12 mouse cellular contexts compared by ENCODE assay signal in the genomic region with DNA sequence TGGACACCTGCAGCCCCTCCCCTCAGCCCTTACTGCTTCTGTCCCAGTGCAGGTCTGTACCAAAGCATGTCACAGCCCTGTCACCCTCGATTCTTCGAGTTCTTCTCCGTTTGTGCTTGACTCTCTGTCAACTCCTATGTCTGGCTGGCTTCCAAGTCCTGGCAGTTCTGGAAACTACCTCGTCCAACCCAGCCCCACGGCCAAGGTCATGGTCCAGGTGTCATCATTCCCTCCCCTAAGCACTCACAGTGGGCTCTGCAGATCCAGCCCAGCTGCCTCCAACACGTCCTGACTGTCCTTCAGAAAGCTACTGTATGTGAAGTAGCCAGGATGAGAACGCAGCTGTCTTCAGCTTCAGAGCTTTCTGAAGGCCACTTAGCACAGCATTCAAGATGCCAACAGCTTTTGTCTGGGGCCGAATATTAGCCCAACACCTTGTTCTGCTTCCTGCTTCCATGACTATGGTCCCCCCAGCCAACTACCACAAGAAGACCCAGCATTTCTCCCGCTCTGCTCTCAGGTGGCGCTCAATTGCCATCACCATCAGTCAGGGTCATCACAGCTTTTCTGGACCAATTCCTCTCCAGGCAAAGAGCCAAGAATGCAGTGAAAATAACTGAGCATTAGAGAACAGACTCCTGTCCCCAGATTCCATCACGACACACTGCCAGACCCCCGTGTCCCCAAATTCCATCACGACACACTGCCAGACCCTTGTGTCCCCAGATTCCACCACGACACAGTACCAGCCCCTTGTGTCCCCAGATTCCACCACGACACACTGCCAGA. TPM values are rescaled to one million over a fixed set of nuclear protein-coding genes. Genes with fewer than 3 reads are reported as not detected.
DNase-seq lines count a peak whose midpoint lies in the region; ATAC-seq and TF ChIP-seq lines count a peak whose summit lies in the region.
"Had no signal": no experiment of that assay in that cellular context is flagged by ENCODE, and none has a peak within 500 bp of the region (broad histone marks: within the 10 kb centered on the region; RNA-seq: fewer than 3 reads in every experiment).

No protein-coding gene starts in this region.

- H3K4me2 ChIP-seq in heart, embryonic 13.5 days = no peak overlapping the region
- no peak overlapping the region for H3K4me2 ChIP-seq in lung, embryonic 14.5 days
- H3K4me2 ChIP-seq: limb, embryonic 12.5 days; midbrain, embryonic 15.5 days had no signal

- no peaks in the 10 kb centered on the region for H3K27me3 ChIP-seq in heart, embryonic 13.5 days (replicated peaks)
- no peaks in the 10 kb centered on the region for H3K27me3 ChIP-seq in lung, embryonic 14.5 days (ENCODE audit: insufficient read depth, low read length)
- H3K27me3 ChIP-seq: limb, embryonic 12.5 days; midbrain, embryonic 15.5 days had no signal

- H3K4me3 ChIP-seq in heart, embryonic 13.5 days = no peak overlapping the region
- H3K4me3 ChIP-seq in lung, embryonic 14.5 days (ENCODE audit: low read depth, low read length) = no peak overlapping the region
- H3K4me3 ChIP-seq in lung, adult 2 months (replicated peaks; ENCODE audit: extremely low read depth, low read depth, low read length) = no peak overlapping the region
- H3K4me3 ChIP-seq: limb, embryonic 12.5 days; midbrain, embryonic 15.5 days had no signal

- peaks cover 31% of the 10 kb centered on the region for H3K4me1 ChIP-seq in heart, embryonic 13.5 days
- no peaks in the 10 kb centered on the region for H3K4me1 ChIP-seq in lung, embryonic 14.5 days (ENCODE audit: insufficient read depth)
- H3K4me1 ChIP-seq in lung, adult 2 months (ENCODE audit: control insufficient read depth, insufficient read depth, low read length) = no peaks in the 10 kb centered on the region
- H3K4me1 ChIP-seq: limb, embryonic 12.5 days; midbrain, embryonic 15.5 days had no signal

- H3K9me3 ChIP-seq in heart, embryonic 13.5 days = no peaks in the 10 kb centered on the region
- H3K9me3 ChIP-seq in lung, embryonic 14.5 days (ENCODE audit: low read depth, low read length) = no peaks in the 10 kb centered on the region
- H3K9me3 ChIP-seq: limb, embryonic 12.5 days; midbrain, embryonic 15.5 days had no signal

- TF ChIP-seq CTCF in lung, embryonic 14.5 days (IDR thresholded peaks at IDR 0.05; ENCODE audit: low read depth) = no peak
- TF ChIP-seq CTCF in lung, adult 2 months (IDR thresholded peaks at IDR 0.05; ENCODE audit: insufficient read depth, low read length) = no peak

- 42% methylated on average over 15 of the region's 15 CpGs for WGBS in heart, embryonic 13.5 days
- 58% methylated on average over 15 of the region's 15 CpGs for WGBS in lung, embryonic 14.5 days
- 57% methylated on average over 15 of the region's 15 CpGs for WGBS in lung, adult 2 months

- no peak for ATAC-seq in heart, embryonic 13.5 days (ENCODE audit: extremely low read depth, insufficient number of reproducible peaks, low FRiP score, low TSS enrichment)
- ATAC-seq in lung, embryonic 14.5 days (ENCODE audit: insufficient read depth) = no peak
- ATAC-seq: hindbrain, embryonic 16.5 days; midbrain, embryonic 15.5 days had no signal

- H3K9ac ChIP-seq in heart, embryonic 13.5 days = peak overlapping the region; percentile 39
- H3K9ac ChIP-seq in lung, embryonic 14.5 days = no peak overlapping the region
- H3K9ac ChIP-seq: limb, embryonic 12.5 days; midbrain, embryonic 15.5 days had no signal

- H3K36me3 ChIP-seq in heart, embryonic 13.5 days = peaks cover 91% of the 10 kb centered on the region
- peaks cover 66% of the 10 kb centered on the region for H3K36me3 ChIP-seq in lung, embryonic 14.5 days (ENCODE audit: insufficient read depth)

- peak; percentile 28 for DNase-seq in adrenal gland, postnatal 14 days
- no peak for DNase-seq in adrenal gland, adult 2 months
- DNase-seq in heart, postnatal 36 days = no peak
- peak; percentile 60 for DNase-seq in lung, embryonic 14.5 days
- no peak for DNase-seq in lung, adult 2 months
- peak; percentile 39 to 55 for DNase-seq in kidney, postnatal 36 days
- no peak for DNase-seq in layer of hippocampus, adult 18-20 months (ENCODE audit: low spot score in 2 of 2)
- DNase-seq: lung, adult 18-20 months had no signal

- intact Hi-C loops in heart, postnatal 36 days (cut with DNase I) = no loop called here

- H3K27ac ChIP-seq in heart, embryonic 13.5 days (replicated peaks) = peak overlapping the region; percentile 83
- peak overlapping the region; percentile 33; the same call in 1 of the 2 replicates for H3K27ac ChIP-seq in lung, embryonic 14.5 days (ENCODE audit: low read depth)
- H3K27ac ChIP-seq: limb, embryonic 12.5 days; midbrain, embryonic 15.5 days had no signal

- TF ChIP-seq POLR2A in lung, adult 2 months (IDR thresholded peaks at IDR 0.05; ENCODE audit: borderline replicate concordance, extremely low read depth, low read depth, low read length) = no peak

RNA-seq across cellular contexts. Expression of gene Vash2, which starts 13.9 kb away (rescaled TPM):
- 0.48 and 1.2 TPM in 2 replicates for total RNA-seq in adrenal gland, postnatal 14 days (2021)
- total RNA-seq in adrenal gland, adult 2 months (2021) = under 1 TPM; 0.17 to 0.24 TPM
- polyA plus RNA-seq in adrenal gland, adult 2 months (2012; rRNA removed) = 0.17 and 1.1 TPM in 2 replicates
- polyA plus RNA-seq in heart, embryonic 13.5 days (2015; fragmentation: Nextera tagmentation; extraction: Ambion mirVana) = 46.2 and 47.6 TPM in 2 replicates
- under 1 TPM; 0.35 to 0.56 TPM for total RNA-seq in heart, postnatal 36 days (2021)
- 38.1 and 40.6 TPM in 2 replicates for polyA plus RNA-seq in lung, embryonic 14.5 days (2014; fragmentation: Nextera tagmentation; extraction: Ambion mirVana)
- 0.51 and 1.5 TPM in 2 replicates for polyA plus RNA-seq in lung, adult 2 months (2012; rRNA removed)
- 1 to 10 TPM; 1.4 to 1.5 TPM for total RNA-seq in layer of hippocampus, adult 18-20 months (2021)

RNA-seq across cellular contexts. Expression of gene Angel2, which starts 40.3 kb away (rescaled TPM):
- 46.6 and 46.7 TPM in 2 replicates for total RNA-seq in adrenal gland, postnatal 14 days (2021)
- 10 to 100 TPM; 47.2 to 50.1 TPM for total RNA-seq in adrenal gland, adult 2 months (2021)
- 14.6 and 16.2 TPM in 2 replicates for polyA plus RNA-seq in adrenal gland, adult 2 months (2012; rRNA removed)
- polyA plus RNA-seq in heart, embryonic 13.5 days (2015; fragmentation: Nextera tagmentation; extraction: Ambion mirVana) = 27.6 and 28.6 TPM in 2 replicates
- 10 to 100 TPM; 27.9 to 29.9 TPM for total RNA-seq in heart, postnatal 36 days (2021)
- polyA plus RNA-seq in lung, embryonic 14.5 days (2014; fragmentation: Nextera tagmentation; extraction: Ambion mirVana) = 45.3 and 47.6 TPM in 2 replicates
- polyA plus RNA-seq in lung, adult 2 months (2012; rRNA removed) = 19.9 and 22.7 TPM in 2 replicates
- 10 to 100 TPM; 51.7 to 52.3 TPM for total RNA-seq in layer of hippocampus, adult 18-20 months (2021)

RNA-seq across cellular contexts. Expression of gene Rps6kc1, which starts 53.6 kb away (rescaled TPM):
- 23.8 and 27.9 TPM in 2 replicates for total RNA-seq in adrenal gland, postnatal 14 days (2021)
- total RNA-seq in adrenal gland, adult 2 months (2021) = 10 to 100 TPM; 23.3 to 25.3 TPM
- polyA plus RNA-seq in adrenal gland, adult 2 months (2012; rRNA removed) = 15.7 and 23.2 TPM in 2 replicates
- polyA plus RNA-seq in heart, embryonic 13.5 days (2015; fragmentation: Nextera tagmentation; extraction: Ambion mirVana) = 8.3 and 10.1 TPM in 2 replicates
- 10 to 100 TPM; 17.4 to 17.9 TPM for total RNA-seq in heart, postnatal 36 days (2021)
- 14.1 and 14.9 TPM in 2 replicates for polyA plus RNA-seq in lung, embryonic 14.5 days (2014; fragmentation: Nextera tagmentation; extraction: Ambion mirVana)
- polyA plus RNA-seq in lung, adult 2 months (2012; rRNA removed) = 5.7 and 9.7 TPM in 2 replicates
- 10 to 100 TPM; 90.7 to 94.1 TPM for total RNA-seq in layer of hippocampus, adult 18-20 months (2021)

Comparison
In these comparisons a context has a peak if more than half of its experiments do, and no peak if none do; other contexts are left out.
1. DNase-seq: peak in adrenal gland, postnatal 14 days (single experiment), lung, embryonic 14.5 days (single experiment) and kidney, postnatal 36 days (2 of 2); none in adrenal gland, adult 2 months (single experiment), heart, postnatal 36 days (0 of 2), lung, adult 2 months (single experiment) and layer of hippocampus, adult 18-20 months (0 of 2).